Mouse (Mus musculus) cerebellum, adult 2 months (tissue): ENCODE measurements around the gene Pmp22. TPM values are rescaled to one million over a fixed set of nuclear protein-coding genes. Genes with fewer than 3 reads are reported as not detected.

Experiments used
- DNase-seq, 2 experiments: peaks; one replicate each; pipeline ENCODE4 v3.0.0; 2021
- H3K27ac ChIP-seq: fragments of 200-500 bp; 2 replicates; pipeline ENCODE4 v1.5.1; 2012; ENCODE audit warnings: low read length, control low read depth, inconsistent platforms; ENCODE audit not compliant: insufficient read depth
- H3K27me3 ChIP-seq: fragments of 200-500 bp; 2 replicates; pipeline ENCODE4 v1.6.1; 2012; ENCODE audit warnings: inconsistent platforms, mild to moderate bottlenecking, low read length, moderate library complexity; ENCODE audit not compliant: control insufficient read depth, insufficient read depth
- H3K4me1 ChIP-seq: fragments of 200-500 bp; 2 replicates; pipeline ENCODE4 v1.6.1; 2011; ENCODE audit warnings: low read length; ENCODE audit not compliant: control insufficient read depth, insufficient read depth
- H3K4me3 ChIP-seq: fragments of 200-500 bp; replicated peaks from 2 replicates; pipeline ENCODE3; 2011; ENCODE audit warnings: mild to moderate bottlenecking, low read depth, low read length, control low read depth; ENCODE audit not compliant: insufficient read depth
- CTCF ChIP-seq: fragments of 200-500 bp; IDR thresholded peaks from 2 replicates; pipeline ENCODE4 v1.5.1; 2011; ENCODE audit warnings: low read depth, mild to moderate bottlenecking, control low read depth, low read length, moderate library complexity, borderline replicate concordance; ENCODE audit not compliant: insufficient read depth
- POLR2A ChIP-seq: fragments of 200-500 bp; IDR thresholded peaks from 2 replicates; pipeline ENCODE4 v1.6.1; 2011; ENCODE audit warnings: low read length, control low read depth, borderline replicate concordance; ENCODE audit not compliant: insufficient read depth
- WGBS: fragments of 180-500 bp; shearing (Covaris S2); methylation state at CpG from one replicate; pipeline ENCODE4 v1.1.7; 2018; 5-methylcytosine and 5-hydroxymethylcytosine counted together
- polyA plus RNA-seq: library from polyadenylated mRNA; depleted of rRNA; stranded (reverse); fragments of >200 nt; gene quantifications from 2 replicates; pipeline ENCODE4 v1.2.3, GENCODE M21; 2012; rRNA removed

The Pmp22 gene
- polyA plus RNA-seq = 52.5 and 60.8 TPM in 2 replicates

DNA sequence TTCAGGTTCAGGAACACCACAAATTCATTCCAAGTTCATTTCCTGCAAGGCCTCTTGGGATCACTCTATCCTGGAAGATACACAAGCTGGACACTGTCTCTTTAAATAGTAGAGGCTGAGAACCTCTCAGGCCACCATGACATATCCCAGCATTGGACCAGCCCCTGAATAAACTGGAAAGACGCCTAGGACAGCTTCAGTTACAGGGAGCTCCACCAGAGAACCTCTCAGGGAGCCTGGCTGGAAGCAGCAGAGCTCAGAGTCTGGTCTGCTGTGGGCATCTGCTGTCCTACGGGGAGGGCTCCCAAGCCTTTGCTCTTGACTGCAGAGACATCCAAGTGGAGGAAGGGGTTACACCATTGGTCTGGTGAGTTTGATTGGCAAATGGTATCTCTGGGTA, at the start of gene Pmp22:
TSS of gene Pmp22 (plus strand) at position 199 of the 400 bp plus-strand sequence.
- peaks cover 17% of the 10 kb centered on the region for H3K4me1 ChIP-seq
- no peak for TF ChIP-seq POLR2A
- TF ChIP-seq CTCF = no peak
- DNase-seq = no peak
- H3K4me3 ChIP-seq = no peak within 1 kb of the TSS
- no peak within 1 kb of the TSS for H3K27ac ChIP-seq
- WGBS = 65% methylated on average over 2 of the region's 2 CpGs
- H3K27me3 ChIP-seq = no peaks in the 10 kb centered on the region; the same call in 1 of the 2 replicates

DNA sequence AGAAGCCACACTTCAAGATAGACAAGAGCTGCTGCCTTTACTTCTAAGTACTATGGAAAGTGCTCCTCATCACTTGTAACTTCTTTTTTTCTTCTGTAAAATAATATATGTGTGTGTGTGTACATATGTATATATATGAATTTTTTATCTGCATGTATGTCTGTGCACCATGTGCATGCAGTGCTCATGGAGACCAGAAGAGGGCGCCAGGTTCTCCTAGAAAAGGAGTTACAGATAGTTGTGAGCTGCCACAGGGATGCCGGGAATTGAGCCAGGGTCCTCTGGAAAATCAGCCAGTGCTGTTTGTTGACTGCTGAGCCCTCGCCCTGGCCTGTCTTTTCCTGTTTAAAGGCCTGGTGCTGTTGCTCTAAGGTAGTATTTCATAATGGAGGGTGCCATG, 44.2 kb upstream of the Pmp22 start:
- no peak for DNase-seq
- no peak overlapping the region for H3K27ac ChIP-seq
- WGBS = 84% methylated on average over 3 of the region's 3 CpGs
- TF ChIP-seq POLR2A (no peak), CTCF (no peak)
- H3K4me1 ChIP-seq = no peaks in the 10 kb centered on the region
- no peak overlapping the region for H3K4me3 ChIP-seq
- no peaks in the 10 kb centered on the region for H3K27me3 ChIP-seq

DNA sequence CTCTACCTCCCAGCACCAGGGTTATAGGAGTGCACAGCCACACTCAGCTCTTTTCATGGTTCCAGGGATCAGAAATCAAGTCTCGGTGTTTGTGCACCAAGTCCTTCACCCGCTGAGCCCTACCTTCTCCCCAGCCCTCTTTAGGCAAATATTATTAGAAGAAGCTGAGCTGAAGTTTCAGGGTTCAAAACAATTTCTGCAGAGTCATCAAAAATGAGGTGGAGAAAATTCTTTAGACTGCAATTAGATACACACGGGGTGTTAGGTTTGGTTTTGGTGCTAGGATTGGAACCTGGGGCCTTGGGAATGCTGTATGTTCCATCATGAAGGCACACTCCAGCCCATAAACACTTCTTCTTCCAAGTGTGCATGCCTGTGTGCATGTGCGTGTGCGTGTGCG, 40.1 kb upstream of the Pmp22 start:
- Histone ChIP-seq H3K27ac (no peak overlapping the region), H3K4me1 (no peaks in the 10 kb centered on the region), H3K27me3 (no peaks in the 10 kb centered on the region), H3K4me3 (no peak overlapping the region)
- TF ChIP-seq CTCF (no peak), POLR2A (no peak)
- WGBS = 92% methylated on average over 6 of the region's 6 CpGs
- no peak for DNase-seq

DNA sequence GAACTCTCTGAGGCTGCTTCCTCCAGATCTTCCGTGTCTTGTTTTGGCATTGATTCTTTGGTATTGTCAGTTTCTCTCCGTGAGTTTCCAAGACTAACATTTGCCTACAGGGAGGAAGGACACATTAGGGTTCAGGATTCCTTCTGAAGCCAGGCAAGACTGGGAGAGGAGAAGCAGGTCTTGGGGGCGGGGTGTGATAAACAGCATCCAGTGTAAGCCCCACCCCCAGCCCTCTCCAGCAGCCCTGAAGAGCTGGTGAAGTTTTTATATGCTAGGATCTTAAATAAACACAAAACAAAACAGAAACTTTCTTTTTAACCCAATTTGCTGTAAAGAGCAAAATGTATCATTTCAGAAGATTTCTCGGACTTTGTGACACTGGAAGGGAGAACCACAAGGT, 38.6 kb upstream of the Pmp22 start:
- DNase-seq = no peak
- no peak for TF ChIP-seq CTCF
- no peak for TF ChIP-seq POLR2A
- H3K27ac ChIP-seq = no peak overlapping the region
- 59% methylated on average over 4 of the region's 4 CpGs for WGBS
- no peaks in the 10 kb centered on the region for H3K27me3 ChIP-seq
- no peaks in the 10 kb centered on the region for H3K4me1 ChIP-seq
- H3K4me3 ChIP-seq = no peak overlapping the region

DNA sequence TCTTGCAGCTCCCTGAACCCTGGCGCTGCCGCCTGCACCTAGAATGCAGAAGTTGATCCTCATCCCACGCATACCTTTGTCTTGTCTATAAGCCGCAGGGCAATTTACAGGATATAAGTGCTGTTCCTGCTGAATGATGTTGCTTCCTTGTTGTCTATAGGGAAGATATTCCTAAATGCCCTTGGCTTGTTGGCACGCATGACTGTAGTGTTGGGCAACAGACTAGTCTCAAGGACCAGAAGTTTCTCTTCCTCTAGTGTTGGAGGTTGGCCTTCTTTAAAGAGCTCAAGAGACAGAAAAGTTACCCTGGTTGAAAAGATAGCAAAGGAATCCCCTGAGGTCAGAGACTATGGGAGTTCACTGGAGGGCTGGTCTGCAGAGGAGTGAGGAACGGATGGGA, 37.8 kb upstream of the Pmp22 start:
- WGBS = 97% methylated on average over 6 of the region's 6 CpGs
- no peaks in the 10 kb centered on the region for H3K4me1 ChIP-seq

DNA sequence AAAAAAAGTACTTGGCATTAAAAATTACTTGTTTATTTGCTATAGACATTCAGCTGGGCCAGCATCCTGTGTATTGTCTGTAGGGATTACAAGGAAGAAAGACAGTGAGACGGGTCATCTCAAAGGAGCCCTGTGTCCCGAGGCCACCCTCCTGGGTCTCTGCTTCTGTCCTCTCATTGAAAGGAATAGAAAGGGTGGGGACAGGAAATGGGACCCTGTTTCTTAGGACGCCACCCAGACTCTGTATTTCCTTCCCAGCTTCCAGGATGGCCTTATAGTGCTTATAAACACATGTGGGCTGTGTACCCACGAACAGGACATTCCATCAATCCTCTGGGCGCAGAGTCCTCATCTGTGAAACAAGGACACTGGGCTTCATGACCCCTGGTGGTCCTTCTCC, 36.5 kb upstream of the Pmp22 start:
- whole genome bisulfite sequencing = 75% methylated on average over 5 of the region's 5 CpGs
- no peak for TF ChIP-seq CTCF
- TF ChIP-seq POLR2A = no peak
- DNase-seq = no peak
- H3K4me1 ChIP-seq = no peaks in the 10 kb centered on the region
- H3K27ac ChIP-seq = no peak overlapping the region
- H3K27me3 ChIP-seq = no peaks in the 10 kb centered on the region
- H3K4me3 ChIP-seq = no peak overlapping the region

More for the DNA sequence above, 37.8 kb upstream of the Pmp22 start:
- no peaks in the 10 kb centered on the region for H3K27me3 ChIP-seq
- TF ChIP-seq POLR2A (no peak), CTCF (no peak)
- no peak overlapping the region for H3K27ac ChIP-seq
- H3K4me3 ChIP-seq = no peak overlapping the region
- DNase-seq = no peak

DNA sequence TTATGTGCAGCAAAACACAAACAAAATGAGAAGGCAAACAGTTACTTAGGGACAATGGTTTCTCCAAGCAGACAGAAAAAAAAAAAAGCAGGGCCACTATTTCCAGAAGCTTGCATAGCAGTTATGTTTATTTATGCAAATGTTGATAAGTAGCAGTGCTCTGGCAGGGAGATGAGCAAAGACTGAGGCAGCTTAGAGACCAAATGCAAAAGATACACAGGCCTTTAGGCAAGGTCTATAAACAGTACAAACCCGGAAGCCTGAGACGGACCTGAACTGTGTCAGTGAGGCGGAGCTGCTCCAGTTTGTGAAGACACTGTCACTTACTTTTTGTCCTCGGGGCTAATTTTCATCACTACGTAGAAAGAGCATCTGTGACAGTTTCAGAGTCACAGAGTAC, 35.2 kb upstream of the Pmp22 start:
- Histone ChIP-seq H3K4me1 (no peaks in the 10 kb centered on the region), H3K27ac (no peak overlapping the region), H3K4me3 (no peak overlapping the region), H3K27me3 (no peaks in the 10 kb centered on the region)
- TF ChIP-seq CTCF = no peak
- TF ChIP-seq POLR2A = no peak
- WGBS = 80% methylated on average over 5 of the region's 5 CpGs
- DNase-seq = no peak

DNA sequence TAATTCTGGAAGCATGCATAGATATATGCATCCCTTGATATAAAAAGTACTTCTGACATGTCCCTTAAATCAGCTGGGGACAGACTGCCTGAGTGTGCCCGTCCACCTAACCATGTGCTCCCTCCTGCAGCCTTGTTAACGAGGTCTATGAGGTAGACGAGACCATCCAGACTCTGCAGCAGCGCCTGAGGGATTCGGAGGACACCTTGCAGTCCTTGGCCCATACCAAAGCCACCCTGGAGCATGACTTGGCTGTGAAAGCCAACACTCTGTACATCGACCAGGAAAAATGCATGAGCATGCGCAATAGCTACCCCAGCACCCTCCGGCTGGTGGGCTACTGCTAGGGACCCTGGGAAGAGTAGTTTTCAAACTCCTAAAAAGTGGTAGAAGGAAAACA, 34.3 kb upstream of the Pmp22 start:
- Histone ChIP-seq H3K4me3 (no peak overlapping the region), H3K4me1 (no peaks in the 10 kb centered on the region), H3K27me3 (no peaks in the 10 kb centered on the region), H3K27ac (no peak overlapping the region)
- TF ChIP-seq CTCF = no peak
- TF ChIP-seq POLR2A = no peak
- 81% methylated on average over 8 of the region's 8 CpGs for WGBS
- no peak for DNase-seq

DNA sequence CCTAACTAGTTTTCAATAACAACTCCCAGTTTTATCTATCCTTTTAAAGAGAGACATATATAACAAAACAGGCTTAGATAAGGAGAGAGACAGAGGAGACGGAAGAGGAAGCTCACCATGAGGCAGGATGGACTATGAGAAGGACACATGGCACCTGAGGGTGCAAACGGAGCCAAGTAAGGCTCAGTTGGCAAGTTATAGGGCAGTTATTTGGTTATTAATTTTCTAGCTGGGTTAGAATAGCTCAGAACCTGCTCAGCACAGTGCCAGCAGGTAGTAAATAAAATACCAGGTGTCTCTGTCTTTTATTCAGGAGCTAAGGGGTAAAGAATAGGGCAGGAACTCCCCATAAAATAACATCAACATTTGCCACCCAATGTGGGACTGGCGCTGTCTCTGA, 30.8 kb upstream of the Pmp22 start:
- Histone ChIP-seq H3K4me3 (no peak overlapping the region), H3K4me1 (no peaks in the 10 kb centered on the region), H3K27ac (no peak overlapping the region), H3K27me3 (no peaks in the 10 kb centered on the region)
- TF ChIP-seq CTCF (no peak), POLR2A (no peak)
- DNase-seq = no peak
- 70% methylated on average over 3 of the region's 3 CpGs for WGBS
